Mouse (Mus musculus) G1E-ER4 (cell line): ENCODE data around the gene Orm3. TPM values are rescaled to one million over a fixed set of nuclear protein-coding genes. Genes with fewer than 3 reads are reported as not detected.

ENCODE experiments used
- GATA1 ChIP-seq: IDR thresholded peaks from one replicate; pipeline ENCODE4 v1.8.0; 2012; ENCODE audit warnings: low read length, inconsistent platforms
- polyA plus RNA-seq: library from polyadenylated mRNA; stranded (reverse); fragments of >175 nt; gene quantifications from 2 replicates; pipeline ENCODE4 v1.2.3, GENCODE M21; 2012

Orm3 gene
- polyA plus RNA-seq, result not detected in 2 replicates

DNA sequence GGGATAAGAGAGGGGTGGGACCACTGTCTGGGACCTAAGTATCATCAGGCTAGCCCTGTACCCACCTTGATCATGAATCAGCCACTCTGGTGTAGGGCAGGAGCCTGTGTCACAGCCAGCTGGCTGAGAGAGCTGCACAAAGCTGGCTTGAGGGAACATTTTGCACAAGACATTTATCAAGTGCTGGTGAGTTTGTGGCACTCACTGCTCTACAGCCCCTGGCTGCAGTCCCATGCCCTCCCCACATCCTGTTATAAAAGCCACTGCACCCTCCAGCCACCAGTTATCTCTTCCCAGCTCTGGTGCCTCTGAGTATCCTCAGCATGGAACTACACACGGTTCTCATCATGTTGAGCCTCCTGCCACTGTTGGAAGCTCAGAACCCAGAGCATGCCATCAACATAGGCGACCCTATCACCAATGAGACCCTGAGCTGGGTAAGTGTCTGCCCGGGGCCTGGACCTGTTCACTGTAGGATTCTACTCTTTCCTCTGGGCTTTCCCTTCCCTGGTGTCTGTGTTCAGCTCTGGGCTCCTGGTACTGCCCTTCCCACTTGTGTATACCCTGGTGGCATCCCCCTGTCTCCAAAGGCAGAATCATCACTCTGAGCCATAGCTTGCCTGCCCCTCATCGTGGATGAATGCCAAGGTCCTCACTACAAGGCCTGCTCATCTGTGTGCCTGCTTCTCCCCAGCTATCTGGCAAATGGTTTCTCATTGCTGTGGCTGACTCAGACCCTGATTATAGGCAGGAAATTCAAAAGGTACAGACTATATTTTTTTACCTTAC is at the start of gene Orm3:
Orm3 (plus strand) TSS at position 286 of the 789 bp plus-strand sequence.
- TF ChIP-seq GATA1, result no peak

DNA sequence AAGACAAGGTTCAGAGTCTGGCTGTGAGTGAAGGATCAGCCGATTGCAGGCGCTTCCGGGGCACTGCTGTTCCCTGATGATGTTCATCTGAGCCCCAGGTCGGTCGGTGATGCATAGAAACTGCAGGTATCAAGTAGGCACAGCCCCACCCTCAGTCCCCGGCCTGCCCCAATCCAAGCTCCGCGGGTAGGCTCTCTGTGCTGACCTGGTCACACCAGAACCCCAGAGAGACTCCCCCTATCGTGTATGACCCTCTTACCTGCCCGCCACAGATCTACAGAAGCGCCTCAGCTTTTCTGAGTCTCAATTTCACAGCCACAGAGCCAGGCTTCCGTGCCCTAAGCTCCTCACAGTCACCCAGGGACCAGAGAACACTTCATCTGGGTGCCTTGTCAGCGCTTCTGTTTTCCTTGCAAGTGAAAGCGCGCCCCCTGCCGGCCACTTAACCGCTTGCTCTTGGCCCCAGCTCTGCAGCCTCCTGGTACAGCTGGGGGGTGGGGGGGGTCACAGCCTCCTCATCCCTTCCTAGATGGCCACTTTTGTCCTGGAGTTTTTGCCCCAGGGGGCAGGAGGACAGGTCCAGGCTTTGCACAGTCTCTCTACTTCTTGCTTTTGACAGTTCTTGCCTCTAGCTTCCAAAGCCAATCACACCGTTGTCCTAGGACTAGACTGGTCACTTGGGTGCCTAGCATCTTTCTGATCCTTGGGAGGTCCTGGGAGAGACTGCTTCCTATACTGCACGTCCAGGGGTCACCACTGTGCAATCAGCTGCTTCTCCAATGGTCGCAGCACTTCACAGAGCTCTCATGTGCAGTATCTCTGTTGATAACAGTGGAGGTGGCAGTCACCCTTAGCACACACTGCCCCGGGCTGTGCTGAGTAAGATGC is 48.5 kb upstream of the Orm3 start:
- TF ChIP-seq GATA1, result no peak

DNA sequence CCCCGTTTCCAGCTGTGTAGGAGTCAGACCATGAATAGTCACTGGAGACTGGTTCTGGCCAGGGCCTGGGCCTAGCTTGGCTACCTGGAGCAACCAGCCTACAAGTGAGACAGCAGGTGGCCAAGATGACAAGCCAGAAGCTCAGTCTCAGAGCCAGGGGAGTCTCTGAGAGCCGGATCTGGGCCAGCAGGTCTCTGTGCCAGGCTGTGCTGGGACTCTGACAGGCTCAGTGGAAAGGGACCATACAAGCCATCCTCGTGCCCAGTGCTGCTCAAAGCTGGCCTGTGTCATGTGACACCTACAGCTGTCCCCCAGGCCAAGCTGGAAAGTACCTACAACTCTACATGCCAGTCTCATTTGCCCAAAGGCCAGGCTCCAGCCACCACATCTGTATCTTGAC is 47.6 kb upstream of the Orm3 start:
- TF ChIP-seq GATA1, result no peak

- no peak for TF ChIP-seq GATA1
These were observed 45.6 kb upstream of the Orm3 start for GRCm38 (mm10) chr4:63310247-63310855.

DNA sequence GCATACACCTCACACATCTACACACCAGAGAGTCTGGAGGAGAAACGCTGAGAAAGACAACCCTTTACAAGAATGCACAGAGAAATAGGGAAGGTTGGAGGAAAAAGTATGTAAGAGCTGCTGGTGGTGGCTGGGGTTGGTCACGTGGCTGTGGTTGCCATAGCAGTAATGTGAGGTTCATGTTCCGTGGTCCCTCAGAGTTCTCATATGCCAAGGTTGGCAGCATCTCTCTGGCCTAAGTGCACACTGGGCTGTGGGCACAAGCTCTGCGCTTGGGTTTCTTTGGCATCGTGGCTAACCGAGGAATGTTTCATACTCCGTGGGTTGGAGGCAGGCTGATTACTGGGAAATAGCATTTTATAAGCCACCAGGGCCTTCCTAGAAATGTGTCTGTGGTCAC is 44.5 kb upstream of the Orm3 start:
- TF ChIP-seq GATA1, result no peak

GRCm38 (mm10) chr4:63314063-63314462 is 41.9 kb upstream of the Orm3 start:
- TF ChIP-seq GATA1, result no peak

- TF ChIP-seq GATA1, result no peak
These were observed 39.8 kb upstream of the Orm3 start for GRCm38 (mm10) chr4:63316076-63316746.

DNA sequence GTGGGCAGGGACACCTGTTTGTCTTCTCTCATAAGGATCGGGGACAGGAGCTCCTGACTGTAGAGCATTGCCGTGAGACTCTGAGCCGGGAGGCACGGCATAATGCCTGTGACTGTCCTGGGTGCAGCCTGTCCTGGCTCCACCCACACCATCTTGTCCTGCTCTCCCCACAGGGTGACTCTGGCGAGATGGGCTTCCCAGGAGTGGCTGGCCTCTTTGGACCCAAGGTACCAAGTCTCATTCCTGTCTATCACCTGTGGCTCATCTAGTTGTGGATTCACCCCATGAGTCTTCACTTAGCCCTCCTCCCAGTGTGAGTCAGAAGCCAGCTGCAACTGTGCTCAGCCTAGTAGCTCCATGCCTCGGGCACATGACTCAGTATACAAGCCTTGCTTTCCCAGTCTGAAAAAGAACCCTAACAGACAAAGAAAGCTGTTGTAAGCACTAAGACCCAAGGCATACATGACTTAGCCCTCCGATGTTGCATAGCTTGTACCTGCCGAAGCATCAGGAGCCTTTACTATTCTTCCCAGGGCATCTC is 32.6 kb upstream of the Orm3 start:
- TF ChIP-seq GATA1, result no peak

GRCm38 (mm10) chr4:63333403-63333802 is 22.6 kb upstream of the Orm3 start:
- no peak for TF ChIP-seq GATA1

DNA sequence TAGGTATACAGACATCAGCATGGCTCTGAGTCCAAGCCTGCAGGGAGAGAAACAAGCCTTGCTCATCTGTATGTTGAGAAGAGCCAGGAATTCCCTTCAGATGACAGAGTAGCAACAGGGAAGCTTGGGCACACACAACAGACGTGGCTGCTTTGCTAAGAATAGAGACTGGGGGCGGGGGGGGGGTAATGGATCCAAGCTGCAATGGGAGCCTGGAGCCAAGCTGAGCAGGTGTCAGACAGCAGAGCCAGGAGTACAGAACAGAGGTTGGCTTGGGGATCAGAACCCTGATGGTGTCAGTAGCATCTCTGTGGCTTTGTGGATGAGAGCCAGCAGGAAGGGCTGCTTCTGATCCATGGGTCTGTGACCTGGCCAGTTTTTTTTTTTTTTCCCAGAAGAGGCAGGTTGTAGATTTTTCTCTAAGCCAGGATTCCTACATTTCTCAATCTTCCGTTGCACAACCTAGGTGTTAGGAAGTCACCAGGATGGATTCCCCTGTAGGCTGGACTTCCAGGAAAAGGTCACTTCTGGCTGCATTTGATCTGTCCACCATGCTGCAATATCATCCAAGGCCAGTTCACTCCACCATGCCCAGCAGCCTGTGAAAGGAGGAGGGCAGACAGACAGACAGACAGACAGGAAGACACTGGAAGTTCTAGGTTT is 17.4 kb upstream of the Orm3 start:
- no peak for TF ChIP-seq GATA1

DNA sequence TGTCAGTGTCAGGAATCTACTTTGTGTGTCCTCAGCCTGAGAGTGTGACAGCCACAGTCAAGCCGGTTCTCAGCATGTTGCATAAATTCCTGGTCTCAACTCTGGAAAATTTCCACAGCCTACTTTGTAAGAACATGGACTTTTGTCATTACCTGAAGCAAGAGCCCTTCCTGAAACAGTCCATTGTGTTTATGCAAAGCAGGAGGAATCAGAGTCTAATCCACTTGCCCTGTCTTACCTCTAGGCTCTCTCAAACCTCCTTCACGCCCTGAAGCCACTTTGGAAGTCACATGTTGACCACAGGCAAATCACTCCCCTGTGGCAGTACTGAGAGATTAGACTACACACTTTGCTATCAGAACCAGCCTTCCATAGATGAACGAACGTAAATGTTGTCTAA is 13.5 kb upstream of the Orm3 start:
- TF ChIP-seq GATA1, result no peak

- TF ChIP-seq GATA1, result no peak
These were observed 12.4 kb upstream of the Orm3 start for GRCm38 (mm10) chr4:63343608-63344007.

GRCm38 (mm10) chr4:63344295-63344694 is 11.7 kb upstream of the Orm3 start, which contains the start of gene Orm1:
TSS of gene Orm1 (plus strand) at chr4:63344560.
- TF ChIP-seq GATA1, result no peak

DNA sequence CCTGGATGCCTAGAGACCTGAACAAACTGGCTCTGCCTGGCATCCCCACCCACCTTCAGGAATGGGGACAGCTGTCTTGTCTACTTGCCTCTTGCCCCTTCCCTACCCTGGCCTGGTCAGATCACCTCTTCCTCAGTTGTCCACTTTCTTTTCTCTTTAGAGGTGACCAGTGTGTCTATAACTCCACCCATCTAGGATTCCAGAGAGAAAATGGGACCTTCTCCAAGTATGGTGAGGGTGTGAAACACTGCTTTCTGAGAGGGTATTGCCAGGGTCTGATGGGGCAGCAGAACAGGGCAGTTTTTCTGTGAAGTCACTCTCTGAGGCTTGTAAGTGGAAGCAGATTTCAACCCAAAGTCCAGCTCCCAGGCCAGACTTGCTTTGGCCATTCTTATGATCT is 10.7 kb upstream of the Orm3 start:
- TF ChIP-seq GATA1, result no peak

DNA sequence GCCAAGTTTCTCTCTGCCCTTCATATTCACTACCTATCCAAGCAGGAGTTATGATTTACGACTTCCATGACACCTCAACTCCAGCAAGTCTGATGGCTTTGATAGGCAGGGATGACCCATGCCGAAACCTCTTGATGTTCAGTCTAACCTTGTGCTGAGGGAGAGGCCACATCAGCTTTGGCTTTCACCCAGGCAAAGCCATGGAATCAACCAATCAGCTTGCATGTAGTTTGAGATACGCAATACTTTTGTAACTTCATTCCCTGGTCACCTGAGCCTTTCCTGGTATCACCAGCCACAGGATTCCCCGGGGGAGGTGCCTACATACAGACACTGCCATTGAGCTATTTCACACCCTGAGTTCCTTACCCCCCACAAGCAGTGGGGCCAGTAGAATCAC is 9.3 kb upstream of the Orm3 start:
- no peak for TF ChIP-seq GATA1
